Mouse (Mus musculus) embryonic fibroblast, embryonic 13.5 days (primary cell): Measurements from ENCODE around the gene Ncf1.

ENCODE experiments used
- CTCF ChIP-seq: IDR thresholded peaks from 2 replicates; pipeline ENCODE4 v1.5.1; 2011; ENCODE audit warnings: mild to moderate bottlenecking, control low read depth, low read length, moderate library complexity, borderline replicate concordance; ENCODE audit not compliant: insufficient read depth
- POLR2A ChIP-seq: IDR thresholded peaks from 2 replicates; pipeline ENCODE4 v1.6.1; 2011; ENCODE audit warnings: low read depth, mild to moderate bottlenecking, control low read depth, low read length, moderate library complexity

GRCm38 (mm10) chr5:134251083-134251482 is 21.7 kb upstream of the Ncf1 start:
- TF ChIP-seq CTCF (no peak), POLR2A (no peak)
